Mouse (Mus musculus) intestine, postnatal 0 days (tissue): ENCODE results near the gene Hyou1. TPM values are rescaled to one million over a fixed set of nuclear protein-coding genes. Genes with fewer than 3 reads are reported as not detected.
A peak's percentile ranks its signal among the peaks of the same experiment; 100 is the strongest.

Experiments
- ATAC-seq: fragments of 200-750 bp; cut with Nextera tagmentation; 2 replicates; pipeline ENCODE4 v1.8.0; 2017; ENCODE audit warnings: mild to moderate bottlenecking, moderate TSS enrichment, moderate library complexity
- H3K27ac ChIP-seq: fragments of 300-500 bp; sonication (generic); 2 replicates; pipeline ENCODE4 v1.5.1; 2014; ENCODE audit warnings: mild to moderate bottlenecking, low read depth, low read length, moderate library complexity
- H3K27me3 ChIP-seq: fragments of 300-500 bp; sonication (generic); replicated peaks from 2 replicates; pipeline ENCODE4 v1.6.1; 2014; ENCODE audit warnings: low read length, mixed read lengths; ENCODE audit not compliant: control insufficient read depth, insufficient read depth
- H3K36me3 ChIP-seq: fragments of 300-500 bp; sonication (generic); 2 replicates; pipeline ENCODE4 v1.6.1; 2014; ENCODE audit warnings: mild to moderate bottlenecking, moderate library complexity; ENCODE audit not compliant: control insufficient read depth, insufficient read depth
- H3K4me1 ChIP-seq: fragments of 300-500 bp; sonication (generic); replicated peaks from 2 replicates; pipeline ENCODE4 v1.6.1; 2014; ENCODE audit warnings: antibody characterized with exemption, low read length, mixed read lengths; ENCODE audit not compliant: control insufficient read depth, insufficient read depth
- H3K4me2 ChIP-seq: fragments of 300-500 bp; sonication (generic); replicated peaks from 2 replicates; pipeline ENCODE4 v1.6.1; 2014; ENCODE audit warnings: low read depth, mild to moderate bottlenecking, moderate library complexity
- H3K4me3 ChIP-seq: fragments of 300-500 bp; sonication (generic); 2 replicates; pipeline ENCODE4 v1.5.1; 2014; ENCODE audit warnings: low read depth, low read length
- H3K9ac ChIP-seq: fragments of 300-500 bp; sonication (generic); 2 replicates; pipeline ENCODE4 v1.6.1; 2014; ENCODE audit warnings: mild to moderate bottlenecking, low read depth, low read length
- H3K9me3 ChIP-seq: fragments of 300-500 bp; sonication (generic); 2 replicates; pipeline ENCODE4 v1.6.1; 2016; ENCODE audit warnings: mixed run types; ENCODE audit not compliant: control insufficient read depth
- CTCF ChIP-seq: sonication (generic); IDR thresholded peaks from 2 replicates; pipeline ENCODE4 v1.5.1; 2016; ENCODE audit warnings: low read depth, mild to moderate bottlenecking, control low read depth, antibody characterized with exemption, moderate library complexity
- WGBS: fragments of 180-500 bp; shearing (Covaris S2); extraction: QIAGEN DNeasy Blood & Tissue Kit; methylation state at CpG from one replicate; pipeline ENCODE4 v1.1.7; 2014; 5-methylcytosine and 5-hydroxymethylcytosine counted together
- polyA plus RNA-seq: library from polyadenylated mRNA; unstranded; fragments of >200 nt; fragmentation: Nextera tagmentation; extraction: Ambion mirVana; gene quantifications from 2 replicates; pipeline ENCODE4 v1.2.1, GENCODE M21; 2015

The Hyou1 gene
- polyA plus RNA-seq, 1 experiment from 2014 or later: 11.1 TPM

DNA sequence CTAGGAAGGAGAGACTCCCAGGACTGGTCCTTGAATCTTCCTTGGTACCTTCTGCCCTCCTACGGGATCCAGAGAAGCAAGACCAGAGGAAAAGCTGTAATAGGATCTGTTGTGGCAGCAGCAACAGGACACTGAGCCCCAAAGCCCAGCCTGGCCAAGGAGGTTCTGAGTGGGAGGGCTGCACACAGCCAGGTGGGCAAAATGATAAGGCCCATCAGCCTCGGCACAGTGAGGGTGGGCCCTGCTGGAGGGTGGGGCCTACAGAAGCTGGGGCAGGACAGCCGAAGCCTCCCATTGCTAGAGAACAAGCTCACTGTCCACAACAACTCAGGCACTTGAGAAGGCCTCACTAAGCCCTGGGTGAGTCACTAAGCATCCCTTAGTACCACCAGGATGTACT lies 37.1 kb upstream of the Hyou1 start:
- Histone ChIP-seq H3K4me3 (no peak overlapping the region), H3K4me2 (no peak overlapping the region), H3K36me3 (peaks cover 23% of the 10 kb centered on the region; the same call in 1 of the 2 replicates), H3K27me3 (no peaks in the 10 kb centered on the region), H3K9me3 (no peaks in the 10 kb centered on the region), H3K4me1 (no peaks in the 10 kb centered on the region), H3K9ac (no peak overlapping the region), H3K27ac (no peak overlapping the region)
- WGBS: 68% methylated on average over 3 of the region's 3 CpGs
- TF ChIP-seq CTCF: no peak
- ATAC-seq: no peak

DNA sequence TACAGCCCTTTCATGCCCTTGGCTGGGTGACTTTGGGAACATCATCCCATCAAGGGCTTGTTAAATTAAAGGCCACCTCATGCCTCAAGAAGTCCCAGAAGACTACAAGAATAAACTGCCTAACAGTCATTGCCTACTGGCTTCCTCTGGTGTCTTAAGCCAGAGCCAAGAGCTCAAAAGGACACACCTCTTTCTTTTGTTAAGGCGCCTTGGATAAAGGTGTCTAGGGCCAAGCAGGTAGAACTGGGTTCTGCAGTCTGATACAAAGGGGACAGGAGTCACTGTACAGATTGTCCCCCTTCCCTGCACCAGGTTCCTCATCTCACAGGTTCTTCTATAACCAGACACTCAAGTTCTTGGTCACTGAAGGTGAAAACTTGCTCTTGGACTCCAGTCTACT lies 36.7 kb upstream of the Hyou1 start:
- Histone ChIP-seq H3K9me3 (no peaks in the 10 kb centered on the region), H3K4me2 (peak overlapping the region; percentile 83), H3K9ac (no peak overlapping the region; the same call in 1 of the 2 replicates), H3K27ac (no peak overlapping the region), H3K36me3 (peaks cover 28% of the 10 kb centered on the region; the same call in 1 of the 2 replicates), H3K4me1 (no peaks in the 10 kb centered on the region), H3K4me3 (no peak overlapping the region), H3K27me3 (no peaks in the 10 kb centered on the region)
- 60% methylated on average over 1 of the region's 1 CpGs for WGBS
- ATAC-seq: no peak
- no peak for TF ChIP-seq CTCF

- H3K9me3 ChIP-seq: no peaks in the 10 kb centered on the region
- peak overlapping the region; percentile 86 for H3K4me3 ChIP-seq
- no peaks in the 10 kb centered on the region for H3K4me1 ChIP-seq
- WGBS: 2% methylated on average over 6 of the region's 6 CpGs
- peak overlapping the region; percentile 75 for H3K9ac ChIP-seq
- peak overlapping the region; percentile 83 for H3K4me2 ChIP-seq
- no peak for TF ChIP-seq CTCF
- no peaks in the 10 kb centered on the region for H3K27me3 ChIP-seq
- 0 out of 2 replicates have a peak, but pooled peaks have one; percentile 1 for ATAC-seq
- H3K36me3 ChIP-seq: peaks cover 34% of the 10 kb centered on the region
- H3K27ac ChIP-seq: peak overlapping the region; percentile 95
Observed at GRCm38 (mm10) chr9:44343290-44343689, 36.0 kb upstream of the Hyou1 start.

DNA sequence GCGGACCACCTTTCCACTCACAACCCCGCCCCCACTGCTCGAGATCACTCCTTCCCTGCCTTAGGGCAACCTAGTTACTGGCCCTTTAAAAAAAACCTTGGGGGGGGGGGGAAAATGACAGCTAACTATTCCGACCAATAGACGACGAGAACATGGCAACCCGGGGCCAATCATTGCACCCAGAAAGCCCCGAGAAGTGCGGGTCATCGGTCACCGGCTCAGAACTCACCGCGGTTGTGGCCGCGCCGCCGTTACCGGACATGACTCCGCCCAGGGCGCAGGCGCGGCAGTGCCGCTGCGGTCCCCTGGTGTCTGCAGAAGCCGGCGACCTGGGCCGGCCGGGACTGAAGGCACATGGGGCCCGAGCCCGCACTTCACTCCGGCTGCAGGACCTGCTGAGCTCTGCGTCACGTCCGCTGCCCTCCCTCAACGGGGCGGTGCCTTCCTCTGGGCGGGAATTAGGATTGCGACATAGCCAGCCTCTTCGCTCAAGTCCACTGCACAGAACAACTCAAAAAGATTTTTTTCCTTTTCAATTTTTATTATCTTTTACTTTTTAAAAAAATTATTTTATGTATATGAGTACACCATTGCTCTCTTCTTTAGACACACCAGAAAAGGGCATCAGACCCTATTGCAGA lies 35.4 kb upstream of the Hyou1 start, which contains the start of gene Hmbs:
TSS of gene Hmbs (minus strand) at position 448 of the 641 bp plus-strand sequence.
- Histone ChIP-seq H3K4me3 (peak within 1 kb of the TSS; percentile 86), H3K4me2 (peak within 1 kb of the TSS; percentile 83), H3K4me1 (no peaks in the 10 kb centered on the region), H3K27ac (peak within 1 kb of the TSS; percentile 95), H3K9me3 (no peaks in the 10 kb centered on the region), H3K27me3 (no peaks in the 10 kb centered on the region), H3K36me3 (peaks cover 36% of the 10 kb centered on the region), H3K9ac (peak within 1 kb of the TSS; percentile 75)
- peak; percentile 93 for ATAC-seq
- no peak for TF ChIP-seq CTCF
- under 1% methylated on average over 39 of the region's 39 CpGs for WGBS

GRCm38 (mm10) chr9:44345570-44346433 lies 33.5 kb upstream of the Hyou1 start:
- no peaks in the 10 kb centered on the region for H3K27me3 ChIP-seq
- H3K27ac ChIP-seq: no peak overlapping the region
- H3K4me2 ChIP-seq: no peak overlapping the region
- H3K4me3 ChIP-seq: no peak overlapping the region
- WGBS: 90% methylated on average over 6 of the region's 6 CpGs
- H3K9me3 ChIP-seq: no peaks in the 10 kb centered on the region
- H3K36me3 ChIP-seq: peaks cover 40% of the 10 kb centered on the region
- no peaks in the 10 kb centered on the region for H3K4me1 ChIP-seq
- ATAC-seq: no peak
- no peak overlapping the region for H3K9ac ChIP-seq
- no peak for TF ChIP-seq CTCF

DNA sequence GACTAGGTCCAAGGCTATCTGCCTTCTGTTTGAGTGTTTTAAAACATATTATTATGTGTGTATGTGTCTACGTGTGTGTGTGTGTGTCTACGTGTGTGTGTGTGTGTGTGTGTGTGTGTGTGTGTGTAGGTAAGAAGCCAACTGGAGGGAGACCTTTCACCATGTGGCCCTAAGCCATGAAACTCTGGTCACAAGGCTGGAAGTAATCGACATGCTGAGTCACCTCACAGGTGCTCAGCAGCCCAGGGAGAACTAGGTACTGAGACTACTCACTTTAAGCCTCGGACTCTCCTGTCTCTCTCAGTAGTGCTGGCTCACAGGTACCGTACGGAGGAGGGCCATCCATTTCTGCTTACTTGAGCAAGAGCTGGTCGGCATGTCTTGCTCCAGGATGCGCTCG lies 32.1 kb upstream of the Hyou1 start:
- no peak for TF ChIP-seq CTCF
- no peak overlapping the region for H3K4me3 ChIP-seq
- H3K27ac ChIP-seq: no peak overlapping the region
- H3K4me2 ChIP-seq: no peak overlapping the region
- peaks cover 48% of the 10 kb centered on the region for H3K36me3 ChIP-seq
- no peak overlapping the region for H3K9ac ChIP-seq
- no peaks in the 10 kb centered on the region for H3K27me3 ChIP-seq
- H3K9me3 ChIP-seq: no peaks in the 10 kb centered on the region
- WGBS: 89% methylated on average over 9 of the region's 9 CpGs
- no peak for ATAC-seq
- no peaks in the 10 kb centered on the region for H3K4me1 ChIP-seq
